Mouse (Mus musculus) bone marrow macrophage, adult 2 months (primary cell): Measurements from ENCODE around the gene 4933428G20Rik.

Experiments
- CTCF ChIP-seq: IDR thresholded peaks from 2 replicates; pipeline ENCODE4 v1.5.1; 2012; ENCODE audit warnings: low read depth, mild to moderate bottlenecking, low read length, moderate library complexity
- POLR2A ChIP-seq: IDR thresholded peaks from 2 replicates; pipeline ENCODE4 v1.6.1; 2012; ENCODE audit warnings: mild to moderate bottlenecking, low read depth, low read length, borderline replicate concordance

GRCm38 (mm10) chr11:97461307-97461820, 38.8 kb downstream of the 4933428G20Rik start:
- no peak for TF ChIP-seq POLR2A
- TF ChIP-seq CTCF = no peak
